Mouse (Mus musculus): ENCODE measurements around the gene Ckmt2.

GRCm38 (mm10) chr13:91917835-91918234 is 41.1 kb upstream of the Ckmt2 start:
- TF ChIP-seq TBP (conservative IDR thresholded peaks at IDR 0.05; ENCODE audit: low read depth, low read length) = no peak
- TF ChIP-seq CTCF (conservative IDR thresholded peaks at IDR 0.05 in 1 of 2, IDR thresholded peaks at IDR 0.05 in 1 of 2; ENCODE audit: low read depth in 2 of 2, low read length in 2 of 2) = no peak
- TF ChIP-seq POLR2A (IDR thresholded peaks at IDR 0.05; ENCODE audit: low read depth, low read length) = no peak
- no peak for TF ChIP-seq JUND (conservative IDR thresholded peaks at IDR 0.05; ENCODE audit: low read depth, low read length)
- TF ChIP-seq HCFC1 (IDR thresholded peaks at IDR 0.05; ENCODE audit: low read depth, low read length) = no peak
- no peak for TF ChIP-seq ETS1 (conservative IDR thresholded peaks at IDR 0.05; ENCODE audit: low read depth, low read length)
- TF ChIP-seq MAX (IDR thresholded peaks at IDR 0.05; ENCODE audit: low read length) = no peak
- TF ChIP-seq POLR2AphosphoS2 (IDR thresholded peaks at IDR 0.05; ENCODE audit: low read depth, low read length) = no peak

Data from CH12.LX (cell line).